Mouse (Mus musculus): ENCODE data around the gene Trp53bp1.

GRCm38 (mm10) chr2:121149679-121150078 lies 121.5 kb downstream of the Trp53bp1 start:
- TF ChIP-seq CTCF (IDR thresholded peaks at IDR 0.05; ENCODE audit: low read depth) (no peak), EP300 (IDR thresholded peaks at IDR 0.05; ENCODE audit: low read depth) (no peak)
